Mouse (Mus musculus) MEL (cell line): ENCODE data around the gene Cd200r3. TPM values are rescaled to one million over a fixed set of nuclear protein-coding genes. Genes with fewer than 3 reads are reported as not detected.

Experiments used
- DNase-seq: peaks from one replicate; pipeline ENCODE4 v3.0.0; 2011; ENCODE audit warnings: low read depth, low spot score
- H3K27ac ChIP-seq: 2 replicates; pipeline ENCODE4 v1.5.1; 2012; ENCODE audit warnings: low read depth, mild to moderate bottlenecking, control low read depth, low read length, moderate library complexity; ENCODE audit not compliant: control insufficient read depth
- H3K27me3 ChIP-seq, 2 experiments: fragments of 150-350 bp in 1 of 2; sonication (generic) in 1 of 2; 2 replicates each; pipeline ENCODE4 v1.6.1; 2012; ENCODE audit warnings: low read length in 2 of 2, mild to moderate bottlenecking in 2 of 2, improper control_type of control experiment in 1 of 2, moderate library complexity in 1 of 2; ENCODE audit not compliant: insufficient read depth in 2 of 2, control insufficient read depth in 1 of 2
- H3K36me3 ChIP-seq, 2 experiments: 2 replicates each; pipeline ENCODE4 v1.6.1; 2012 to 2014; ENCODE audit warnings: low read length in 2 of 2, improper control_type of control experiment in 1 of 2, inconsistent platforms in 1 of 2, mild to moderate bottlenecking in 1 of 2; ENCODE audit not compliant: insufficient read depth in 2 of 2, control insufficient read depth in 1 of 2
- H3K4me1 ChIP-seq, 2 experiments: fragments of 150-350 bp in 1 of 2; sonication (generic) in 1 of 2; 2 replicates each; pipeline ENCODE4 v1.6.1; 2012; ENCODE audit warnings: low read length in 2 of 2, improper control_type of control experiment in 1 of 2, mild to moderate bottlenecking in 1 of 2; ENCODE audit not compliant: insufficient read depth in 2 of 2, control insufficient read depth in 1 of 2
- H3K4me3 ChIP-seq, 2 experiments: fragments of 150-350 bp in 1 of 2; sonication (generic) in 1 of 2; 2 replicates each; pipeline ENCODE4 v1.5.1; 2012; ENCODE audit warnings: low read depth in 2 of 2, low read length in 2 of 2, mild to moderate bottlenecking in 2 of 2, moderate library complexity in 2 of 2, control low read depth in 1 of 2, improper control_type of control experiment in 1 of 2; ENCODE audit not compliant: control insufficient read depth in 1 of 2, insufficient read depth in 1 of 2
- H3K79me2 ChIP-seq: 2 replicates; pipeline ENCODE4 v1.6.1; 2012; ENCODE audit warnings: mild to moderate bottlenecking, low read length, moderate library complexity; ENCODE audit not compliant: control insufficient read depth, poor library complexity, insufficient read depth
- H3K9ac ChIP-seq: 2 replicates; pipeline ENCODE4 v1.6.1; 2012; ENCODE audit warnings: low read depth, mild to moderate bottlenecking, control low read depth, low read length, moderate library complexity; ENCODE audit not compliant: control insufficient read depth, poor library complexity, severe bottlenecking
- H3K9me3 ChIP-seq: fragments of 150-350 bp; sonication (generic); replicated peaks from 2 replicates; pipeline ENCODE4 v1.6.1; 2012; ENCODE audit warnings: mild to moderate bottlenecking, low read length, improper control_type of control experiment, moderate library complexity; ENCODE audit not compliant: insufficient read depth
- BHLHE40 ChIP-seq: IDR thresholded peaks from 2 replicates; pipeline ENCODE4 v1.6.1; 2012; ENCODE audit warnings: low read depth, mild to moderate bottlenecking, inconsistent platforms, low read length, improper control_type of control experiment, borderline replicate concordance
- CTCF ChIP-seq, 3 experiments: IDR thresholded peaks in 2 of 3; conservative IDR thresholded peaks in 1 of 3; 2 replicates each; pipeline ENCODE4 v1.5.1; 2011 to 2012; ENCODE audit warnings: low read length in 3 of 3, low read depth in 2 of 3, mild to moderate bottlenecking in 2 of 3, improper control_type of control experiment in 1 of 3, inconsistent platforms in 1 of 3, mixed read lengths in 1 of 3, moderate library complexity in 1 of 3; ENCODE audit not compliant: control insufficient read depth in 1 of 3, insufficient read depth in 1 of 3, poor library complexity in 1 of 3, severe bottlenecking in 1 of 3
- EP300 ChIP-seq, 2 experiments: IDR thresholded peaks; 2 replicates each; pipeline ENCODE4 v1.6.1; 2011; ENCODE audit warnings: improper control_type of control experiment in 2 of 2, low read length in 2 of 2, low read depth in 1 of 2, mild to moderate bottlenecking in 1 of 2
- ETS1 ChIP-seq: IDR thresholded peaks from 2 replicates; pipeline ENCODE4 v1.6.1; 2012; ENCODE audit warnings: low read depth, mild to moderate bottlenecking, inconsistent platforms, low read length, improper control_type of control experiment, moderate library complexity
- GABPA ChIP-seq: IDR thresholded peaks from 2 replicates; pipeline ENCODE4 v1.6.1; 2012; ENCODE audit warnings: low read depth, mild to moderate bottlenecking, inconsistent platforms, low read length, improper control_type of control experiment, moderate library complexity
- HCFC1 ChIP-seq: IDR thresholded peaks from 2 replicates; pipeline ENCODE4 v1.6.1; 2012; ENCODE audit warnings: low read depth, mild to moderate bottlenecking, inconsistent platforms, low read length, improper control_type of control experiment, moderate library complexity
- JUND ChIP-seq: IDR thresholded peaks from 2 replicates; pipeline ENCODE4 v1.6.1; 2011; ENCODE audit warnings: low read depth, mild to moderate bottlenecking, improper control_type of control experiment, low read length
- KAT2A ChIP-seq: conservative IDR thresholded peaks from 2 replicates; pipeline ENCODE4 v1.6.1; 2012; ENCODE audit warnings: low read depth, low read length, improper control_type of control experiment, inconsistent platforms
- MYC ChIP-seq: IDR thresholded peaks from 2 replicates; pipeline ENCODE4 v1.6.1; 2011; ENCODE audit warnings: low read depth, mild to moderate bottlenecking, low read length, improper control_type of control experiment, moderate library complexity
- POLR2A ChIP-seq, 2 experiments: IDR thresholded peaks; 2 replicates each; pipeline ENCODE4 v1.6.1; 2011 to 2012; ENCODE audit warnings: low read length in 2 of 2, mild to moderate bottlenecking in 2 of 2, control low read depth in 1 of 2, improper control_type of control experiment in 1 of 2, low read depth in 1 of 2, moderate library complexity in 1 of 2; ENCODE audit not compliant: control insufficient read depth in 1 of 2, insufficient read depth in 1 of 2, poor library complexity in 1 of 2
- POLR2AphosphoS5 ChIP-seq: IDR thresholded peaks from 2 replicates; pipeline ENCODE4 v1.6.1; 2012; ENCODE audit warnings: low read depth, borderline replicate concordance, mild to moderate bottlenecking, inconsistent platforms, low read length, moderate library complexity, mixed read lengths
- RAD21 ChIP-seq: IDR thresholded peaks from 2 replicates; pipeline ENCODE4 v1.6.1; 2011; ENCODE audit warnings: mild to moderate bottlenecking, low read depth, low read length, improper control_type of control experiment
- RCOR1 ChIP-seq: IDR thresholded peaks from 2 replicates; pipeline ENCODE4 v1.6.1; 2012; ENCODE audit warnings: low read depth, mild to moderate bottlenecking, inconsistent platforms, low read length, improper control_type of control experiment
- SIN3A ChIP-seq: IDR thresholded peaks from 2 replicates; pipeline ENCODE4 v1.6.1; 2012; ENCODE audit warnings: low read length, improper control_type of control experiment, inconsistent platforms
- TBP ChIP-seq: IDR thresholded peaks from 2 replicates; pipeline ENCODE4 v1.8.0; 2011; ENCODE audit warnings: low read depth, low read length, improper control_type of control experiment
- UBTF ChIP-seq: IDR thresholded peaks from 2 replicates; pipeline ENCODE4 v1.6.1; 2012; ENCODE audit warnings: low read depth, mild to moderate bottlenecking, inconsistent platforms, low read length, improper control_type of control experiment, moderate library complexity, borderline replicate concordance; ENCODE audit not compliant: insufficient read depth
- USF1 ChIP-seq: IDR thresholded peaks from 2 replicates; pipeline ENCODE4 v1.6.1; 2014; ENCODE audit warnings: low read depth, mild to moderate bottlenecking, inconsistent platforms, low read length, improper control_type of control experiment, moderate library complexity
- ZMIZ1 ChIP-seq: IDR thresholded peaks from 2 replicates; pipeline ENCODE4 v1.6.1; 2012; ENCODE audit warnings: low read depth, mild to moderate bottlenecking, inconsistent platforms, low read length, improper control_type of control experiment, moderate library complexity
- polyA plus RNA-seq, 2 experiments: library from polyadenylated mRNA; stranded (reverse) in 1 of 2; unstranded in 1 of 2; fragments of >175 nt in 1 of 2; fragments of >200 nt in 1 of 2; gene quantifications; 2 replicates each; pipeline versions ENCODE4 v1.2.1 to v1.2.4; 2012; ENCODE audit warnings: low replicate concordance in 2 of 2, low read depth in 1 of 2; ENCODE audit not compliant: insufficient read length in 2 of 2, insufficient read depth in 1 of 2, missing spikeins in 1 of 2
- total RNA-seq: library from RNA; depleted of rRNA; stranded (reverse); fragments of 300-350 nt; gene quantifications from 2 replicates; pipeline ENCODE4 v1.2.3, GENCODE M21; 2012

Gene Cd200r3
- total and polyA plus RNA-seq, 3 experiments, result 0.46 TPM; not detected in 1

- H3K9me3 ChIP-seq, result no peaks in the 10 kb centered on the region
- no peak for DNase-seq
- H3K9ac ChIP-seq, result no peak overlapping the region
- no peaks in the 10 kb centered on the region; a peak in 1 of 4 replicates for H3K27me3 ChIP-seq
- no peaks in the 10 kb centered on the region for H3K4me1 ChIP-seq
- no peaks in the 10 kb centered on the region for H3K36me3 ChIP-seq
- H3K27ac ChIP-seq, result no peak overlapping the region
- no peak for TF ChIP-seq HCFC1
- TF ChIP-seq USF1, result no peak
- TF ChIP-seq TBP, result no peak
- TF ChIP-seq POLR2A (IDR thresholded peaks at IDR 0.05; ENCODE audit: control insufficient read depth in 1 of 2, insufficient read depth in 1 of 2, low read depth in 1 of 2, low read length in 2 of 2, poor library complexity in 1 of 2), result no peak
- TF ChIP-seq BHLHE40, result no peak
- no peak for TF ChIP-seq RAD21
- TF ChIP-seq ETS1, result no peak
- TF ChIP-seq EP300 (IDR thresholded peaks at IDR 0.05; ENCODE audit: low read depth in 1 of 2, low read length in 2 of 2), result no peak
- no peak for TF ChIP-seq POLR2AphosphoS5
- no peak for TF ChIP-seq ZMIZ1
- TF ChIP-seq CTCF (IDR thresholded peaks at IDR 0.05 in 2 of 3, conservative IDR thresholded peaks at IDR 0.05 in 1 of 3; ENCODE audit: control insufficient read depth in 1 of 3, insufficient read depth in 1 of 3, low read depth in 2 of 3, low read length in 3 of 3, poor library complexity in 1 of 3, severe bottlenecking in 1 of 3), result no peak
- TF ChIP-seq MYC, result no peak
- no peak for TF ChIP-seq UBTF
- TF ChIP-seq JUND, result no peak
- TF ChIP-seq KAT2A, result no peak
- no peak for TF ChIP-seq GABPA
- no peak for TF ChIP-seq SIN3A
- no peak overlapping the region for H3K4me3 ChIP-seq
- H3K79me2 ChIP-seq, result no peaks in the 10 kb centered on the region
Observed at GRCm38 (mm10) chr16:44993319-44994019, 50.0 kb downstream of the Cd200r3 start.

GRCm38 (mm10) chr16:44994206-44994953 is 50.9 kb downstream of the Cd200r3 start:
- Histone ChIP-seq H3K4me3 (no peak overlapping the region), H3K27ac (no peak overlapping the region), H3K27me3 (no peaks in the 10 kb centered on the region; a peak in 1 of 4 replicates), H3K36me3 (no peaks in the 10 kb centered on the region), H3K79me2 (no peaks in the 10 kb centered on the region), H3K9me3 (no peaks in the 10 kb centered on the region), H3K9ac (no peak overlapping the region), H3K4me1 (peaks cover 0 to under 1% of the 10 kb centered on the region in 2 experiments; a peak in 1 of 4 replicates)
- DNase-seq, result no peak
- no peak for TF ChIP-seq RCOR1
- TF ChIP-seq MYC, result no peak
- no peak for TF ChIP-seq KAT2A
